Mouse (Mus musculus): ENCODE results near the gene Dnaja4.

Gene Dnaja4

GRCm38 (mm10) chr9:54759592-54759991 is 60.9 kb downstream of the Dnaja4 start:
- no peak for DNase-seq

DNA sequence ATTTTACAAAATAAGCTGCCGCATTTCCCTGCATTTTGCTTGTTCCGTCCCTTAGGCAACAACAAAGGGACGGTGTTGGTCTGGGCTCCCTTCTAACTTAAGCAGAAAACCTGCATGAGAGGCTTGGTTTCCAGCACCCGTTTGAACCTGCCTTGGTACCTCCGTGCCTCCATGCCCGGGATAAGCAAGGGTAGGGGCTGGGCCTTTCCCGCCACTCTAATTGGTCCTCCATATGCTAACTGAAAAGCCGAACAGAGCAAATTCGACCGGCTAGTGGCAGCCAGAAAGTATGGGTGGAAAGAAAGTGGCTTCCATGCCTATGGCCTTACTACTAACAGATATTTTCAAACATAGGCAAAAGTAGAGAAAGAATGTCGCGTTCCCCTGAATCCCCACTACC is 65.4 kb downstream of the Dnaja4 start:
- DNase-seq: no peak

DNA sequence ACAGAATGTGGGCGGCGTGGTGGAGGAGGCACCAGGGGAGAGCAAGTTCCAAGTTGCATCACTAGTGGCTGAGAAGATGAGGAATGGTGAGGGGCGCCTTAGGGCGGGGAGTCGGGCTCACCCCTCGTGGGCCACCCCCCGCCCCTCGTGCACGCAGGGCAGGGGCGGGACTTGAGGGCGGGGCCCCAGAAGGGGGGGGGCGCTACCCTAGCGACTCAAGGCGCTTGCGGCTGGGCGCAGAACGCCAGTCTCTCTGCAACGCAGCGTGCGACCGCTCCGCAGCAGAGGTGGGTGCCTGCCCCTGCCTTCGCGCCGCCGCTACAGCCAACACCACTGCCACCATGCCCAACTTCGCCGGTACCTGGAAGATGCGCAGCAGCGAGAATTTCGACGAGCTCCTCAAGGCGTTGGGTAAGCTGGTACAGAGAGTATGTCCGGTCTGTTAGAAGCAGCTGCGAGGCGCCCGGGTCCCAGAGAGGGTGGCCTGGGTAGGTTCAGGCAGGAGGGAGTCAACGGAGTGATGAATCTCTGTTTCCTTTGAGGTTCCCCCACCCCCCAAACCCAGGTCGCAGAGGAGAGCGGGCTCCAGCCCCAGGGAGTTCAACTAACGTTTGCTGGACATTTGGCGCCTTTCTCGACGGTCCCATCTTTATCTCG is 66.0 kb downstream of the Dnaja4 start, which contains the start of gene Crabp1:
Gene Crabp1 (plus strand): TSS at position 188 of the 657 bp plus-strand sequence.
- no peak for DNase-seq

DNA sequence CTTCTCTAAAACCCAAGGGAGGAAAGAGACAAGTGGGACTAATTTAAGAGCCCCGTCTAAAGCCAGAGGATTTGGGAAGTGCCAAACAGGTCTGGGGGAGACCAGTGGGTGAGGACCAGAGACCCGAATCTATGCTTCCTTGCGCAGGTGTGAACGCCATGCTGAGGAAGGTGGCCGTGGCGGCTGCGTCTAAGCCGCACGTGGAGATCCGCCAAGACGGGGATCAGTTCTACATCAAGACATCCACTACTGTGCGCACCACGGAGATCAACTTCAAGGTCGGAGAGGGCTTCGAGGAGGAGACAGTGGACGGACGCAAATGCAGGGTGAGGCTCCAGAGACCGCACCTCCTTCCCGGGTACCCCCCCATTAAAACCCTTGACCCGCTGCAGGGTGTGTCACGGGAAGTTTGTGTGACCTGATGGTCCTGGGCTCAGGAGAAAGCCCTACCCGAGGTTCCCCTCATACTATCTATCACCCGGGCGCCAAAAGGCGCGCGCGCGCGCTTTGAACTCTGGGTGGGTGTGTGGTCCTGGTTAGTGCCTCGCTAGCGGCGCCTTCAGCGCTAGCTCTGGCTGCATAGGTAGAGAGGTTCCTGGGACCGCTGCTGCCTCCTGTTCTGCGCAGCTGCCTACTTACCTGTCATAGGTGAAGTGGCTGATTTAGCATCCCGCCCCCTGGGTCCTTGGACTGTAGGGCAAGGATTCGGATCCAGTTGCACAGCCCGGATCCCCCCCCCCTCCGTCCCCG is 66.8 kb downstream of the Dnaja4 start:
- no peak for DNase-seq

All from cerebellum, adult 11-12 months (tissue).